Mouse (Mus musculus): Measurements from ENCODE around the gene Txnl4b. TPM values are rescaled to one million over a fixed set of nuclear protein-coding genes. Genes with fewer than 3 reads are reported as not detected.
A peak's percentile ranks its signal among the peaks of the same experiment; 100 is the strongest.

The Txnl4b gene
- polyA plus RNA-seq, 1 experiment: 16.2 TPM

DNA sequence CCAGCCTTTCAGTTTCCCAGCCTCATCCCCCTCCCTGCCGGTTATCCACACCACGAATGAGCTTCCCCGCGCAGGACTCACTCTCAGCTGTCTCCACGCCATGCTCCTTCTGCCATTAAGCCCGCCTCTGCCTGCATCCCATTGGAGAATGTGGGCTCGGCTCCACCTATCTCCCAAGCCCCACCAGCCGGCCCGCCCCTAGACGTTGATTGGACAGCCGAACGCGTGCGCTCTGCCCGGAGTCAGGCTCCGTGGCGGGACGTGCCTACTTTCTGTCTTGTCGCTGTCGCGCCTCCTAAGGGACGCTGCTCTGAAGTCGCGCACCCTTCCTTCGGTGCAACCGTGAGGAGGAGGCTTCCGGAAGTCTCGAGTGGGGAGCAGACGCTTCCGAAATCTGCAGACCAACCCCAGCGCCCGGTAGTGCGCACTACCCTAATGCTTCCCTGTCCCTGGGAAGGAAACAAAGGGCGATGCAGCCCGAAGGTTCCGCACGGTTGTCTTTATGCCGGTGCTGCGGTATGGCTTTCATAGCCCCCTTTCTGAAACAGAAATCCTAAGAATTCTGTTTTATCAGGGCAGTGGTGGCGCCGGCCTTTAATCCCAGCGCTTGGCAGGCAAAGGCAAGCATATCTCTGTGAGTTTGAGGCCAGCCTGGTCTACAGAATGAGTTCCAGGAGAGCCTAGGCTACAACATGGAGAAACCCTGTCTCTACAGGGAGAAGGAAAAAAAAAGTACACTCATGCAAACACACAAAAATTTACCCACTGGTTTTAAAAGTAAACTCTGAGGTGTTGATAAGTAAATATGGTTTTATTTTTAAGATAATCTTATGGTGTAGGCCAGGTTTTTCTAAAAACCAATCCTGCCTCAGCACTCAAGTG, 42.8 kb downstream of the Txnl4b start, which contains the start of gene Dhodh:
Gene Dhodh (minus strand): TSS at position 403 of the 882 bp plus-strand sequence.
- WGBS: under 1% methylated on average over 42 of the region's 42 CpGs

DNA sequence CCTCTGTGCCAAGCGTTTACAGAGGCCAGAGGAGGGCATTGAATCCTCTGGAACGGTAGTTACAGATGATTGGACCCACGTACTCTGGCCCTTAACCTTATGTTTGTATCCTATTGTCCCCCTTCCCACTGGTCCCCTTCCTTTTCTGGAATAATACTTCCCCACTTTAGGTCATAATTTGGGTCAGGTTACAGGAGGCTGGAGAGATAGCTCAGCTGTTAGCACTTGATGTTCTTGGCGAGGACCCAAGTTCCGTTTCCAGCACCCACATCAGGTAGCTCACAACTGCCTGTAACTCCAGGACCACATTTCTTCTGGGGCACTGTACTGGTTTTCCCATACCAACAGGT, 43.4 kb downstream of the Txnl4b start:
- Histone ChIP-seq H3K27ac (ENCODE audit: control insufficient read depth, insufficient read depth, low read depth, low read length, poor library complexity) (peak overlapping the region; percentile 93; the same call in 1 of the 2 replicates), H3K4me1 (ENCODE audit: control insufficient read depth, insufficient read depth, low read length) (peaks cover 2% of the 10 kb centered on the region; the same call in 1 of the 2 replicates), H3K4me3 (replicated peaks; ENCODE audit: control insufficient read depth, low read depth, low read length) (peak overlapping the region; percentile 43)
- TF ChIP-seq POLR2A (IDR thresholded peaks at IDR 0.05; ENCODE audit: borderline replicate concordance, control insufficient read depth, low read depth, low read length): no peak
- no peak for TF ChIP-seq CTCF (IDR thresholded peaks at IDR 0.05; ENCODE audit: control insufficient read depth, insufficient read depth, low read length)
- 11% methylated on average over 5 of the region's 5 CpGs for WGBS

More for the DNA sequence above, 42.8 kb downstream of the Txnl4b start, which contains the start of gene Dhodh:
- Histone ChIP-seq H3K27ac (ENCODE audit: control insufficient read depth, insufficient read depth, low read depth, low read length, poor library complexity) (peak within 1 kb of the TSS; percentile 93), H3K4me1 (ENCODE audit: control insufficient read depth, insufficient read depth, low read length) (peaks cover 2% of the 10 kb centered on the region; the same call in 1 of the 2 replicates), H3K4me3 (replicated peaks; ENCODE audit: control insufficient read depth, low read depth, low read length) (peak within 1 kb of the TSS; percentile 80)
- peak; percentile 9; the same call in 1 of the 2 replicates for TF ChIP-seq CTCF (IDR thresholded peaks at IDR 0.05; ENCODE audit: control insufficient read depth, insufficient read depth, low read length)
- TF ChIP-seq POLR2A (IDR thresholded peaks at IDR 0.05; ENCODE audit: borderline replicate concordance, control insufficient read depth, low read depth, low read length): peak; percentile 93; the same call in 1 of the 2 replicates

DNA sequence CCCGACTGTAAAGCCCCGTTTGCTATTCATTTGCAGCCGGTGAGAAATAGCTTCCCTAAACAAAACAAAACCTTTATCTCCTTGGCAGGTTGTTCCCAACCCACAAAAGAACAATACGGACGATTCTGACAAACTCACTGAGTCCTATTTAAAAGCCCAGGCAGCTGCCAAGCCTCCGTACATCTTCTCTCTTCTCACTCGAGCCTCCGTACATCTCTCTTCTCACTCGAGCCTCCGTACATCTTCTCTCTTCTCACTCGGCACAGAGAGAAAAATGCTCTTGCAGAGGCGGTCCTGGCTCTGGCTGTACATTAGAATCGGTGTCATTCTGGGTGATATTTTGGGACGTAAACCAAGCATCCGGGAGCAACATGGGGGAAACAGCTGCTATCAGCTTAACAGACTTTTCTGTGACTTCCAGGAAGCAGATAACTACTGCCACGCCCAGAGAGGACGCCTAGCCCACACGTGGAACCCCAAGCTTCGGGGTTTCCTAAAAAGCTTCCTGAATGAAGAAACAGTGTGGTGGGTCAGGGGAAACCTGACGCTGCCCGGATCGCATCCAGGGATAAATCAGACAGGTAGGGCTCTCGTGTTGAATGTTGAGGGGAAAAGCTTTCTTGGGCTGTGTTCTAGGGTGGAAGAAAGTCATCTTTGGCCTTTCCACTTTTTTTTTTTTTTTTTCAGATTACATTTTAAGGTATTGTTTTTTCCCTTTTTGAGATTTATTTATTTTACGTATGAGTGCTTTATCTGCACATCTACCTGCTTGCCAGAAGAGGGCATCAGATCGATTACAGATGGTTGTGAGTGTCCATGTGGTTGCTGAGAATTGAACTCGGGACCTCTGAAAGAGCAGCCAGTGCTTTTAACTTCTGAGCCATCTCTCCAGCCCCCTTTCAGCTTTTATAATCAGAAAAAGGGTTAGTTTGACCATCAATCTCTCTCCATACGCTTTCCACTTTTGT, 48.8 kb downstream of the Txnl4b start, which contains the start of gene Pkd1l3:
Gene Pkd1l3 (plus strand): TSS at position 275 of the 968 bp plus-strand sequence.
- 16% methylated on average over 27 of the region's 27 CpGs for WGBS
- Histone ChIP-seq H3K4me3 (replicated peaks; ENCODE audit: control insufficient read depth, low read depth, low read length) (peak within 1 kb of the TSS; percentile 57), H3K27ac (ENCODE audit: control insufficient read depth, insufficient read depth, low read depth, low read length, poor library complexity) (peak within 1 kb of the TSS; percentile 19; the same call in 1 of the 2 replicates), H3K4me1 (ENCODE audit: control insufficient read depth, insufficient read depth, low read length) (no peaks in the 10 kb centered on the region; the same call in 1 of the 2 replicates)
- no peak for TF ChIP-seq POLR2A (IDR thresholded peaks at IDR 0.05; ENCODE audit: borderline replicate concordance, control insufficient read depth, low read depth, low read length)
- TF ChIP-seq CTCF (IDR thresholded peaks at IDR 0.05; ENCODE audit: control insufficient read depth, insufficient read depth, low read length): no peak

DNA sequence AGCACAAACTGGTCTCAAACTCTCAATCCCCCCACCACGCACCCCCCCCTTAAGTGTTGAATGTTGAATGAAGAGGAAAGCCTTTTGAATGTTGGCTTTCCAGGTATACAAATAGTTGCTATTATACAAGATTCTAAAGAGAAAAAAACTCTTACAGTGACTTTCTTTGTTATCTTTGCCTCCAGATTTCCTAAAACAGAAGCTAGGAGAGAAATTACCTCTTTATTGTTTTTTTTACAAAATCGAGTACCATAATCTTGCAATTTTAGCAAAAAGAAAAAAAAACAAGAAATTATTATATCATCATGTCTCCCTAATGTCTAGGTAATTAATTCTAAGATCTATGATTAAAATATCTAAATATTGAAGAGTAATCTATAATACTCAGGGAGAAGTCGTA, 49.9 kb downstream of the Txnl4b start:
- Histone ChIP-seq H3K27ac (ENCODE audit: control insufficient read depth, insufficient read depth, low read depth, low read length, poor library complexity) (no peak overlapping the region), H3K4me3 (replicated peaks; ENCODE audit: control insufficient read depth, low read depth, low read length) (no peak overlapping the region), H3K4me1 (ENCODE audit: control insufficient read depth, insufficient read depth, low read length) (no peaks in the 10 kb centered on the region; the same call in 1 of the 2 replicates)
- TF ChIP-seq CTCF (IDR thresholded peaks at IDR 0.05; ENCODE audit: control insufficient read depth, insufficient read depth, low read length) (no peak), POLR2A (IDR thresholded peaks at IDR 0.05; ENCODE audit: borderline replicate concordance, control insufficient read depth, low read depth, low read length) (no peak)
- 67% methylated on average over 3 of the region's 3 CpGs for WGBS

Other genes with a start within 250 kb of the Txnl4b start
- not detected in 2 replicates for gene Pmfbp1, start 71.9 kb upstream of the Txnl4b start, polyA plus RNA-seq (2011; ENCODE audit: insufficient read depth, insufficient read length, low replicate concordance, missing spikeins)
- gene Dhx38, start within 50 bp of the Txnl4b start, polyA plus RNA-seq (2011; ENCODE audit: insufficient read depth, insufficient read length, low replicate concordance, missing spikeins): 13.6 and 27.3 TPM in 2 replicates
- 219 and 732 TPM in 2 replicates for gene Hp, start 13.3 kb downstream of the Txnl4b start, polyA plus RNA-seq (2011; ENCODE audit: insufficient read depth, insufficient read length, low replicate concordance, missing spikeins)
- 5.0 and 12.8 TPM in 2 replicates for gene Dhodh, start 42.8 kb downstream of the Txnl4b start, polyA plus RNA-seq (2011; ENCODE audit: insufficient read depth, insufficient read length, low replicate concordance, missing spikeins)
- 3.9 and 8.3 TPM in 2 replicates for gene Pkd1l3, start 48.6 kb downstream of the Txnl4b start, polyA plus RNA-seq (2011; ENCODE audit: insufficient read depth, insufficient read length, low replicate concordance, missing spikeins)
- 45.9 and 55.7 TPM in 2 replicates for gene Ist1, start 127.4 kb downstream of the Txnl4b start, polyA plus RNA-seq (2011; ENCODE audit: insufficient read depth, insufficient read length, low replicate concordance, missing spikeins)
- 10.8 and 18.6 TPM in 2 replicates for gene Zfp821, start 139.7 kb downstream of the Txnl4b start, polyA plus RNA-seq (2011; ENCODE audit: insufficient read depth, insufficient read length, low replicate concordance, missing spikeins)
- 5.3 and 5.8 TPM in 2 replicates for gene Atxn1l, start 171.8 kb downstream of the Txnl4b start, polyA plus RNA-seq (2011; ENCODE audit: insufficient read depth, insufficient read length, low replicate concordance, missing spikeins)
- 25.8 and 34.5 TPM in 2 replicates for gene Ap1g1, start 212.7 kb downstream of the Txnl4b start, polyA plus RNA-seq (2011; ENCODE audit: insufficient read depth, insufficient read length, low replicate concordance, missing spikeins)